Mouse (Mus musculus): ENCODE measurements around the gene Pik3ap1. TPM values are rescaled to one million over a fixed set of nuclear protein-coding genes. Genes with fewer than 3 reads are reported as not detected.

Gene Pik3ap1
- polyA plus RNA-seq, 1 experiment from 2014 or later, result 5.3 TPM

DNA sequence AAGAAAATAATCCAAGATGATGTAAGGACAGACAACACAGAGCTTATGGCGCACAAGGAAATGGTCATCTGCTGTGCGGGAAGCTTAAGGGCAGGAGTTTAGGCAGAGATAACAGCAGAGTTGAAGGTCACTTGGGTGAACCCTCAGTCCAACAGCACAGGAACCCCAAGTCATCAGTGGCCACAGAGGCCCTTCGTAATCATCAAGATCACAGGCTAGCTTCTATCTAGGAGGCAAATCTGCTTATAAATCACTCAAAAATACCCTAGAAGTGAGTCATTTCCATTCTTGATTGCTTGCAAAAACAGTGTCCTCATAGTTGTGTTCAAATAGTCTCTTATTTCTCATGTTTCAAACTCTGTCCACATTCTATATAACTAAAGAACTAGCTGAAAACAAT, 136.6 kb downstream of the Pik3ap1 start:
- Histone ChIP-seq H3K4me1 (replicated peaks) (no peaks in the 10 kb centered on the region), H3K27ac (no peak overlapping the region), H3K27me3 (no peaks in the 10 kb centered on the region), H3K9ac (no peak overlapping the region), H3K4me2 (no peak overlapping the region), H3K36me3 (peaks cover 28% of the 10 kb centered on the region), H3K9me3 (replicated peaks) (no peaks in the 10 kb centered on the region), H3K4me3 (replicated peaks) (no peak overlapping the region)
- 80% methylated on average over 3 of the region's 3 CpGs for WGBS (ENCODE audit: insufficient replicate concordance)
- ATAC-seq (ENCODE audit: low read depth) (no peak), DNase-seq (no peak)

DNA sequence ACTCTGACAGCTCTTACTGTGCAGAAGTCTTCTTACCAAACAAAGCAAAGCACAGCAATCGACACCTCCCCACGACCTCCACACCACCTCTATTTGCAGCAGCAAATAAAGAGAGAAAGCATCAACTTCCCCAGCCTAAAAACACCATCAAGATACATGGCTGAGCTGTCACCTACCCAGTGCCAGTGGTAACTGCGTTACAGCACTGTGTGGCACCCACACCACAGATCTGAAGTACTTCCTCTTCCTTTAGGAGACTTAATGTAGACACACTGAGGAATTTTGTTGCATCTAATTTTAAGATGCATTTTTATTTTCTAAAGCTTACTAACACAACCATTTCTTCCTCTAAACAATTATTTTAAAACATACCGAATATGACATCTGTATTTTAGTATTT, 138.6 kb downstream of the Pik3ap1 start:
- Histone ChIP-seq H3K9me3 (replicated peaks) (no peaks in the 10 kb centered on the region), H3K4me2 (no peak overlapping the region), H3K27ac (no peak overlapping the region), H3K36me3 (peaks cover 48% of the 10 kb centered on the region), H3K9ac (no peak overlapping the region), H3K4me3 (replicated peaks) (no peak overlapping the region), H3K27me3 (no peaks in the 10 kb centered on the region), H3K4me1 (replicated peaks) (no peaks in the 10 kb centered on the region)
- 71% methylated on average over 4 of the region's 4 CpGs for WGBS (ENCODE audit: insufficient replicate concordance)
- no peak for ATAC-seq (ENCODE audit: low read depth)
- no peak for DNase-seq

- DNase-seq, result peak; percentile 16
Measured at GRCm38 (mm10) chr19:41244581-41244980, 140.3 kb downstream of the Pik3ap1 start.

DNA sequence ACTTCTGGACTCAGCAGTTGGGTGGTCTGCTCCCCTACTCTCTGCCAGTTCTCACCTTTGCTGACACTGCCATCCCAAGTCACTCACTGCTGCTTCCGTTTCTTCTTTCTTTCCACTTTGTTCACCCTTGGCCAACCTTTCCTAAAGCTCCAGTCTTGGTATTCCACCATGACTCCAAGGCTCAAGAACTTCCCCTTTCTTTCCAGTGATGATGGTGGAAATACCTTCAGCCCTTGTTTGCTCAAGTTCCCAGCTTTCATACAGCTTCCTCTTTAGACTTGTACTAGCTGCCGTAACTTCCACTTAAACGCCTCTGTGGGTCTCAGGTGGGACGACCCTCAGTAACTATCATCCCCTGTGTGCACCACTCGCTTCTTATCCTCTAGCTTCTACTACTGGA, 142.9 kb downstream of the Pik3ap1 start:
- DNase-seq (no peak), ATAC-seq (ENCODE audit: low read depth) (no peak)
- no peaks in the 10 kb centered on the region for H3K4me1 ChIP-seq (replicated peaks)
- no peak overlapping the region for H3K4me3 ChIP-seq (replicated peaks)
- no peak overlapping the region for H3K4me2 ChIP-seq
- no peaks in the 10 kb centered on the region for H3K27me3 ChIP-seq
- 79% methylated on average over 5 of the region's 5 CpGs for WGBS (ENCODE audit: insufficient replicate concordance)
- no peaks in the 10 kb centered on the region for H3K9me3 ChIP-seq (replicated peaks)
- no peak overlapping the region for H3K27ac ChIP-seq
- H3K9ac ChIP-seq, result no peak overlapping the region
- H3K36me3 ChIP-seq, result peaks cover 65% of the 10 kb centered on the region

More at GRCm38 (mm10) chr19:41244581-41244980, 140.3 kb downstream of the Pik3ap1 start:
- no peak overlapping the region for H3K4me2 ChIP-seq
- no peak overlapping the region for H3K27ac ChIP-seq
- H3K9ac ChIP-seq, result no peak overlapping the region
- ATAC-seq (ENCODE audit: low read depth), result no peak
- H3K27me3 ChIP-seq, result no peaks in the 10 kb centered on the region
- peaks cover 60% of the 10 kb centered on the region for H3K36me3 ChIP-seq
- H3K9me3 ChIP-seq (replicated peaks), result no peaks in the 10 kb centered on the region
- 59% methylated on average over 6 of the region's 6 CpGs for WGBS (ENCODE audit: insufficient replicate concordance)
- H3K4me3 ChIP-seq (replicated peaks), result no peak overlapping the region
- H3K4me1 ChIP-seq (replicated peaks), result no peaks in the 10 kb centered on the region

DNA sequence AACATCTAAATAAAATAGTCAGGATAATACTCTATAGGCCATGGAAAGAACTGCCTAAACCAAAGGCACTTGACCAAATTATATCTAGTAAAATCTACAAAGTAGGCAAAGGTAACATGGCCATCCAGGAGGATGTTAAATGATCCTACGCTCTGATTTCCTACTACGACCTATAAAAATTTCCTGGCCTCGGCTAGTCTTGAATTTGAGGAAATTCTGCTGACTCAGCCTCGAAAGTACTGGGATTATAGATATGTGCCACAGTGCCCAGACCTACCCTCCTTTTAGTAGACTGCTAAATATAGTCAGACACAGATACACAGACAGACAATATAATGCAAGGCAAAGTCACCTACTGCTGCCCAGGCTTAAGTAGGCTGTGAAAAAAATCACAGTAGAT, 151.2 kb downstream of the Pik3ap1 start:
- peaks cover 74% of the 10 kb centered on the region for H3K36me3 ChIP-seq
- 78% methylated on average over 4 of the region's 4 CpGs for WGBS (ENCODE audit: insufficient replicate concordance)
- ATAC-seq (ENCODE audit: low read depth), result no peak

More for the DNA sequence above, 151.2 kb downstream of the Pik3ap1 start:
- H3K27me3 ChIP-seq, result no peaks in the 10 kb centered on the region
- no peaks in the 10 kb centered on the region for H3K9me3 ChIP-seq (replicated peaks)
- no peak overlapping the region for H3K4me2 ChIP-seq
- H3K9ac ChIP-seq, result no peak overlapping the region
- DNase-seq, result no peak
- no peak overlapping the region for H3K4me3 ChIP-seq (replicated peaks)
- H3K4me1 ChIP-seq (replicated peaks), result no peaks in the 10 kb centered on the region
- H3K27ac ChIP-seq, result no peak overlapping the region

Other genes starting within 250 kb of the Pik3ap1 start
- gene Tll2, start 178.3 kb downstream of the Pik3ap1 start, polyA plus RNA-seq (2015; fragmentation: Nextera tagmentation; extraction: Ambion mirVana), result 0.03 TPM in 1 of 2 replicates, not detected in the other
- 58.2 and 72.6 TPM in 2 replicates for gene Tm9sf3, start 121.1 kb downstream of the Pik3ap1 start, polyA plus RNA-seq (2015; fragmentation: Nextera tagmentation; extraction: Ambion mirVana)
- gene Lcor, start 97.5 kb upstream of the Pik3ap1 start, polyA plus RNA-seq (2015; fragmentation: Nextera tagmentation; extraction: Ambion mirVana), result 5.9 and 7.1 TPM in 2 replicates
- 1.3 and 1.4 TPM in 2 replicates for gene Gm340, start 197.3 kb upstream of the Pik3ap1 start, polyA plus RNA-seq (2015; fragmentation: Nextera tagmentation; extraction: Ambion mirVana)